Mouse (Mus musculus) liver, adult 2 months (tissue): Measurements from ENCODE around the gene Wnt3a.

Experiments used
- CTCF ChIP-seq: fragments of 200-500 bp; IDR thresholded peaks from 2 replicates; pipeline ENCODE4 v1.5.1; 2011; ENCODE audit warnings: low read depth, low read length, control low read depth
- POLR2A ChIP-seq: fragments of 200-500 bp; IDR thresholded peaks from 2 replicates; pipeline ENCODE4 v1.6.1; 2011; ENCODE audit warnings: low read length, control low read depth; ENCODE audit not compliant: insufficient read depth; ENCODE audit errors: extremely low read depth

- TF ChIP-seq POLR2A (no peak), CTCF (no peak)
Measured at GRCm38 (mm10) chr11:59239428-59239785, 51.1 kb downstream of the Wnt3a start.
